Mouse (Mus musculus) heart, adult 9 months (tissue): Measurements from ENCODE around the gene Noa1.
A peak's percentile ranks its signal among the peaks of the same experiment; 100 is the strongest.

Experiments used
- DNase-seq, 2 experiments: peaks; one replicate each; pipeline ENCODE4 v3.0.0; 2022; ENCODE audit warnings: low spot score in 2 of 2

Gene Noa1

DNA sequence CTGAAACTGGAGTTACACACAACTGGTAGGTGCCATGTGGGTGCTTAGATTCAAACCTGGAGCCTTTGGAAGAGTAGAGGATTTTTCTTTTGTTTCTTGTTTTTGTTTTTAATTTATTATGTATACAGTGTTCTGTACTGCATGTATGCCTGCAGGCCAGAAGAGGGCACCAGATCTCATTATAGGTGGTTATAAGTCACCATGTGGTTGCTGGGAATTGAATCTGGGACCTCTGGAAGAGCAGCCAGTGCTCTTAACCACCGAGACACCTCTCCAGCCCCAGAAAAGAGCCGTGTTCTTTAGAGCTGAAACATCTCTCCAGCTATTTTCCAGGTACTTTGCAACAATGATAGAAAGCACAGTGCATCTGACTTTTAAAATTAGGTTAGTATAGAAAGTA is 19.3 kb downstream of the Noa1 start:
- no peak for DNase-seq

DNA sequence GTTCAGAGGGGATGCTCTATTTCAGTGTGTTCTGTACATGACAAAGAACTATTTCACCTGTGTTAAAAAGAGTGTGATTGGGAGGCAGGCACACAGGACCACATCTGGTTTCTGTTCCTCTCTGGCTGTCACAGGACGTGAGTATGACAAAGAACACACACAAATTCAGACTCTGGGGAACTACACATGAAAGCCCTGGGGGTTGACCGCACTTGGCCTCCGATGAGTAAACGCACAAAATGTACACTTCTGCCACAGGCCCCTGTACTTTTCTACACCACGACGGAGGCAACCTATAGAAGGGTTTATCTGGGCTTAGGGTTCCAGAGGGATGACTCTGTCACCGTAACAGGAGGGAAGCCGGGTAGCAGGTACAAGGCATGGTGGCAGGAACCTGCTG is 20.2 kb downstream of the Noa1 start:
- no peak for DNase-seq

DNA sequence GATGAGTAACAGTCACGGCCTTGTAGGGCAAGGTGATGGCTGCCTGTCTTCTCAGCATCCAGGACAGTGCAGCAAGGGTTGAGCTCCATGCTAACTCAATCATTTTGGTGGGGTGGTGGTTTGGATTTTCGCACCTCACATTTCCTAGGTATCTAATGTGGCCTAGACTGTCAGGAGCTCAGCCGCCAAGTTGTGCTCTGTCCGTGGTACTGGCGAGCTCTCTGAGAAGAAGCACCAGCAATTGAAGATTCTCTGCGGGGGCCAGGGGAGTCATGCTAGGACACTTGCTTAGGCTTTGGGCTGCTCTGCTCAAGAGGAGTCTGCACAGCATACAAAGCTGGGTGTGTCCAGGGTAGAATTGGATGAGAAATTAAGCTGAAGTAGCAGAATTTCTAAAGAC is 22.0 kb downstream of the Noa1 start:
- no peak for DNase-seq

DNA sequence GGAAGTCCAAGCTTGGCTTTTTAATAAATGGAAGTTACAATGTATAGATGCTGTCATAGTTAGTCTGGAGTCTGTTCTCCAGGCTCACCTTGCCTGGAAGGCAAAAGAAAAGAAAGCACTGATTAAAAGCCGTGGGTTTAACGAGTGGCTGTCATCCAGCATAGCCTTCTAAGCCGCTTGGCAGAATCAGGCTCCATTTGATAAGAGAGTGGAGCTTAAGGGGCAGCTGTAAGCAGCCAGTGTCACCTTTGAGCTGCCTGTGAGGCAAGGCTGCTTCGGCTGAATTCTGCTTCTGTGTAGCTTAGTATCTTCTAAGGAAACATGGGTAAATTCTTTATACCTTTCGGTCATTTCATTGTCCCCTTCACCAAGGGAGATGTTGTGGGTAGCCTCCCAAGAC is 23.0 kb downstream of the Noa1 start:
- no peak for DNase-seq

DNA sequence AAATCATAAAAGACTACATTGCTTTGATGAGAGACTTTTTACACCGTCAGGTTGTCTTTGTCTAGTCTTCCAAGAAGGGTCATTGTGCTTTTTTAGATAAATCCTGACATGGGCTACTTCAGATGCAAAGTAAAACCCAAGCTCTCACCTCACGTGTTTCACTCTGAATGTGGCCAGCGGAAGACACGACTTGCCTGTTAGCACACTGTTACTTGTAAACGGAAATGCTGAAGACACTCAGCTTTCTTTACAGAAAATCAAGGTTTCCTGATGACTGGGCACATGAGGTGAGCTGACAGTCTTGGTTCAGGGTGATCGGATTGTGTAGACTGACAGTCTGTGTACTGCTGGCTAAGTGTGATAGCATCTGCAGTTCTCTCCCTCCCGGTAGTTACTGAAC is 24.2 kb downstream of the Noa1 start:
- no peak for DNase-seq

DNA sequence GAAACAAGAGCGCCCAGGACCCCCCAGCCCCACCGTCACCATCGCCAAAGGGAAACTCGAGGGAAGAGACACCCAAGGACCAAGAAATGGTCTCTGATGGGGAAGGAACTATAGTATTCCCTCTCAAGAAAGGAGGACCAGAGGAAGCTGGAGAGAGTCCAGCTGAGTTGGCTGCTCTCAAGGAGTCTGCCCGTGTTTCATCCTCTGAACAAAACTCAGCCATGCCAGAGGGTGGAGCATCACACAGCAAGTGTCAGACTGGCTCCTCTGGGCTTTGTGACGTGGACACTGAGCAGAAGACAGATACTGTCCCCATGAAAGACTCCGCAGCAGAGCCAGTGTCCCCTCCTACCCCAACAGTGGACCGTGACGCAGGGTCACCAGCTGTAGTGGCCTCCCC is 27.6 kb downstream of the Noa1 start:
- DNase-seq: no peak

DNA sequence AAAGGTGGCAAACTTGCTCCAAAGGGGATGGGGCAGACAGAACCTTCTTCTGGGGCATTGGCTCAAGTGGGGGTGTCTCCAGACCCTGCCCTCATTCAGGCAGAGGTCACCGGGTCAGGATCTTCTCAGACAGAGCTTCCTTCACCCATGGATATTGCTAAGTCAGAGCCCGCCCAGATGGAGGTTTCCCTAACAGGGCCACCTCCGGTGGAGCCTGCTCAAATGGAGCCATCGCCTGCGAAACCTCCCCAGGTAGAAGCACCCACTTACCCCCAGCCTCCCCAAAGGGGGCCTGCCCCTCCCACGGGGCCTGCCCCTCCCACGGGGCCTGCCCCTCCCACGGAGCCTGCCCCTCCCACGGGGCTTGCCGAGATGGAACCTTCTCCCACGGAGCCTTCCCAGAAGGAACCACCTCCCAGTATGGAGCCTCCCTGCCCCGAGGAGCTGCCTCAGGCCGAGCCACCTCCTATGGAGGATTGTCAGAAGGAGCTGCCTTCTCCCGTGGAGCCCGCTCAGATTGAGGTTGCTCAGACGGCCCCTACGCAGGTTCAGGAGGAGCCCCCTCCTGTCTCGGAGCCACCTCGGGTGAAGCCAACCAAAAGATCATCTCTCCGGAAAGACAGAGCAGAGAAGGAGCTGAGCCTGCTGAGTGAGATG is 28.2 kb downstream of the Noa1 start:
- DNase-seq: no peak

DNA sequence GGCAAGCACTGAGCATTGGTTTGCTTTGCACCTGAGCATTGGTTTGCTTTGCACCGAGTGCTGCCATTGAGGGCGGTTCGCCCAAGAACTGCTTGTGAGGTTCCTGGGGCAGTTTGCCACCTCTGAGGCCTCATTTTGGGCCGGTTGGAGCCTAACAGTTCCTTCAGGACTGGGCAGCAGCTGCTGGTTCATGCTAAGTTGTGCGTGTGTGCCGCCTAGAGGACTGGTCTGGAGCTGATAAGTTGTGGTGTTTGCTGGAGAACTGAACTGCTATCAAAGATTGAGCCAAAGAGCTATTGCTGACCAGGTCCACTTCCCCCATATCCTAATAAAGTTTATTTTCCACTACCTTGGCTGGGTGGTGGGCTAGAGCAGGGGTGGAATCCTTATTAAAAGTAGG is 32.7 kb downstream of the Noa1 start:
- DNase-seq: no peak

DNA sequence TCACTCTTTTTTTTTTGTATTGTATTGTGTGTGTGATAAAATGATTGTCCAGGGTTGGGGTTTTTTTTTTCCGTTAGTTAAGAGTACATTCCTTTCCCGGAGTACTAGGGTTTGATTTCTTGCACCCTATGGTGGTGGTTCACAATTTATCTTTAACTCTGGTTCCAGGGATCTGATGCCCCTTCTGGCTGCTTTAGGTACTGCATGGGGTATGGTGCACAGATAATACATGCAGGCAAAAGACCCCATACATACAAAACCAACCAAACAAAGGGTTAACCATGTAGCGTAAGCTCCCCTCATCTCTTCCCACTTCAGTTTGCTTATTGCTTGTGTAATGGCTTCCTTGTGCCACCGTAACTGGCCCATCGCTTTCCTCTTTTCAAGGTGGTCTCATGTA is 33.9 kb downstream of the Noa1 start:
- DNase-seq: no peak

DNA sequence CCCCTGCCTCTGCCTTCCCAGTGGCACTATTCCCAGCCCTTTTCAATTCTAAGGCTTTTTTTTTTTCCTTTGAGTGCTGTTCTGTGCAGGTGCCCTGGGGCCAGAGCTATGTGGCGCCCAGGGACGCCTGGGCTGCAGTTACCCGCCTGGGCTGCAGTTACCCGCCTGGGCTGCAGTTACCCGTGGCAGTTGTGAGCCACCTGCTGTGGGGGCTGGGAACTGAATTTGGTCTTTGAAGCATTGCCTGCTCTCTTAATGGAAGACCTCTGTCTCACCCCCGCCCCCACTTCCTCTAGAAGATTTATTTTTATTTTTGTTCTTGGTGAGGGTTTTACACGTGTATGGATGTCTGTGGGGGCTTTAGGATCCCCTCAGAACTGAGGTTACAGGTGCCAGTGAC is 36.7 kb downstream of the Noa1 start:
- DNase-seq: no peak

DNA sequence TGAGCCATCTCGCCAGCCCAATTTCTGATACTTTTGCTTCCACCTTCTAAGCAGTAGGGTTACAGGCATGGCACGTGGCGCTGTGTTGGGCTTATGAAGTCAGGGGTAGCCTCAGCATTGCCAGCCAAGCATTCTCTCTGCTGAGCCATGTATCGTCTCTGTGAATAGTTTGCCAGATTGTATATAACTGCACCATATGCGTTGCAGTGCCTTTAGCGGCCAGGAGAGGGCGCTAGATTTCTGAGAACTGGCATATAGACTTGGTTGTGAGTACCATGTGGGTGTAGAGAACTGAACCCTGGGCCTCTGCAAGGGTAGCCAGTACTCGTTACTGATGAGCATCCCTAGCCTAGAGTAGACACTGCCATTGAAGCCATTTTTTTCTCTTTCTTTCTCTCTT is 40.5 kb downstream of the Noa1 start:
- DNase-seq: no peak

DNA sequence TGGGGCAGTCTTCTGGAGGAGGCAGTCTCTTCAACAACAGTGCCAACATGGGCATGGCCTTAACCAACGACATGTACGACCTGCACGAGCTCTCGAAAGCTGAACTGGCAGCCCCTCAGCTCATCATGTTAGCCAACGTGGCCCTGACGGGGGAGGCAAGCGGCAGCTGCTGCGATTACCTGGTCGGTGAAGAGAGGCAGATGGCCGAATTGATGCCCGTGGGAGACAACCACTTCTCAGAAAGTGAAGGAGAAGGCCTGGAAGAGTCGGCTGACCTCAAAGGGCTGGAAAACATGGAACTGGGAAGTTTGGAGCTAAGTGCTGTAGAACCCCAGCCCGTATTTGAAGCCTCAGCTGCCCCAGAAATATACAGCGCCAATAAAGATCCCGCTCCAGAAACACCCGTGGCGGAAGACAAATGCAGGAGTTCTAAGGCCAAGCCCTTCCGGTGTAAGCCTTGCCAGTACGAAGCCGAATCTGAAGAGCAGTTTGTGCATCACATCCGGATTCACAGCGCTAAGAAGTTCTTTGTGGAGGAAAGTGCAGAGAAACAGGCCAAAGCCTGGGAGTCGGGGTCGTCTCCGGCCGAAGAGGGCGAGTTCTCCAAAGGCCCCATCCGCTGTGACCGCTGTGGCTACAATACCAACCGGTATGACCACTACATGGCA is 41.8 kb downstream of the Noa1 start:
- DNase-seq: no peak

DNA sequence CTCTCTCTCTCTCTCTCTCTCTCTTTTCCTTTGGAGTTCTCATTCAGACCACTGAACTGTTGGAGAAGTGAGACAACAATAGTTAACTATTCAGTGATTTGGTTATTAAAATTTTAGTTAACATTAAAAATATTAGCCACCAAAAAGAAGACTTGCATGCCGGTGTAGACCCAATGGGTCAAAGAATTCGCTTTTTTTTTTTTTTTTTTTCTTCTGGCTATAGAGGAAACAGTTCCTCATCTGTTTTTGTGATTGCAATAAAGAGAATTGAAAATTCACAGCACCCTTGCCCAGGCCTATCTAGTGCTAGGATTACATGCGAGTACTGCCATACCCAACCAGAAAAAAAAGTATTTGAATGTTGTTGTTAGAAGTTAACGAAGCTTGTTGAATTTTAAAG is 42.4 kb downstream of the Noa1 start:
- no peak for DNase-seq

DNA sequence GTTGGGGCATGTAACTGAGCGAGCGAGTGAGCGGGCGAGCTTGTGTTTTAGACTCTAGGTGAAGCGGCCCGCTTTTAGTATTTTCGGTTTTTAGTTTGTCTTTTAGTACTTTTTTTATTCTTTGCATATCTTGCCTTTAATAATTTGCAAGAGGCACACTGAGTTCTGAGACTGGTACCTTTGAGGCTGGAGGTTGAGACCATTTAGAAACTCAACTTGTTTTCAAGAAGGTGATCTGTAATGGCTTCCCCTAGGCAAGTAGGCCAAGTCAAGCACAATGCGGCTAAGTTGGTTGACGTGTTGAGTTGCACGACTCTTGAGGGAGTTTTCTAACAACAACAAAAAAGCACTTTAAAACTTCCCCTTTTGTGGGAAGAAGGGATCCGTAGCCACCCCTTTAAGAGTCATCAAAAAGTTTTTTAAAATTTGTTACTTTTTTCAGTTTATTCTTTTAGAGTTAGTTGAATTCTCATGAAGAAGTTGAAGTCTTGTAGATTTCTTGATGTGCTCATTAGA is 42.9 kb downstream of the Noa1 start:
- no peak for DNase-seq

DNA sequence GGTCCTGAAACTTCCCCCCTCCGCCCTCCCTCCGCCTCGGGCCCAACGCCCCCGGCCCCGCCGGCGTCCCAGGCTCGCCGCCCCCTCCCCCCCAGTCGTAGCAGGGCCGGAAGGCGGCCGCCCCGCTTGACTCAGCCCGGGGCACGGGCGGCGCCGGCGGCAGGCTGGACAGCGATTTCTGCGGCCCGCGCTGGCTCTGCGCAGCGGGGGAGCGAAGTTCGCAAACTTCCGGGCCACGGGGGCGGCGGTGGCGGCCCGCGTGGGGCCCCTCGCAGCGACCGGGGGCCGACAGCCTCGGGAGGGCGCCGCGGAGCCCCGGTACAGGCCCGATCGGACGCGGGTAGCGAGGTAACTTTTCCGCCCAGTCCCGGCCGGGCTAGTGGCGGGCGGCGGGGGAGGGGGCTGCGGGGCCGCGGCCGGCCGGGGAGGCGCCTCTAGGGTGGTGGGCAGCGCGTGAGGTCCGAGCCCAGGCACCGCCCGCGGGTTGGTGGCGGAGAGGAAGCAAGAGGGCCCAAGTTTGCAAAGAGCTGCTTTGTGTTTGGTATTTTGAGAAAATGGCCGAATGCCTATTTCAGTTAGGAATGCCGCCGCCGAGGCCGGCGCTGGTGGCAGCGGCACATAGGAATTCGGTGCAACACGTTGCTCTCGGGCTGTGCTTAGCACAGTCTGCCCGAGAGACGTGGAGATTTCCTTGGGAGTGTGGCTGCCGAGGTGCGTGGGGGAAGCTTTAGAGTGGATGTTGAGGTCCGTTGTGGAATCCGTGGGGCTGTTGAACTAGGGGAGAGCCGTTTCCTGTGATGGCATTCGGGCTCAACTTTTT is 43.6 kb downstream of the Noa1 start:
- peak; percentile 22 to 41 for DNase-seq

DNA sequence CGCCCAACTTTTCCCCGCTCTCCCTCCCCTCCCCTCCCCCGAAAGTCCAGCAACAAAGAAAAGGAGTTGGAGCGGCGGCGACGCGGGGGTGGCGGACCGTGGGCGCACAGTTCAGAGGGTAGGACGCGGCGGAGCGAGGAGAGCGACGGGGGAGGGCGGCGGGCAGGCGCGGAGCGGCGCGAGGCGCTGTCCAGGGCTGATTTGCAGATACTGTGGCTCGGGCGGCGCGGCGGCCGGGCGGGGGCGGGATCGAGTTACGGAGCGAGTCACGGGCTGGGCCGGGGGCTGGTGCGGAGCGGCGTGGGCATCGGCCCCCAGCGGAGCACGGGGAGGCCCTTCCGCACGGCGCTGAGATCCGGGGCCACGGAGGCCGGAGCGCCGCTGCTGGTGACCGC is 44.2 kb downstream of the Noa1 start:
- DNase-seq: peak in 1 of 2 experiments; percentile 44

DNA sequence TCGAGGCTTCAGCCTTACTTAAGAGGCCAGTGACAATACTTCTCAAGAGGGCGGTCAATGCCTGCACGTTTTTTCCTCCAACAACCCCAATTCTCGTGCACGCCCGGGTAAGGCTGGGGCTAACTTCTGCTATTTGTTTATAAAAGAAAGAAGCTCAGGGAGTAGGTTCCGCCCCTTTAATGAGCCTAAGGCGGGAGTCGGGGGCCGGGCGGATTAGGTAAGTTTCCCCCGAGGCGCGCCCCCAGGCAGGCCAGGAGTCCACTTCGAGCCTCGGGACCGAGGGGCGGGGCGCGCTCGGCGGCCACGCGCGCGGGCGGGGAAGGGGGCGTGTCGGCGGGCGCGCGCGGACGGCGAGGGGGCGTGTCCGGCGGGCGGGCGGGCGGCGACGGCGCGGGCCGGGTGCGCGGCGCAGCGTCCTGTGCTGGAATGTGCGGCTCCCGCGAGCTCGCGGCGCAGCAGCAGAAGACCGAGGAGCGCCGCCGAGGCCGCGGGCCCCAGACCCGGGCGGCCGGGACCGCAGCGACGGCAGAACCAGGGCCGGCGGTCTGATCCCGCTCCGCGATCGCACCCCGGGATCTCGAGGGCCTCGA is 44.7 kb downstream of the Noa1 start, which contains the start of gene Rest:
Gene Rest, plus strand, starts transcription at position 411 of the 590 bp plus-strand sequence.
- peak; percentile 72 to 80 for DNase-seq

DNA sequence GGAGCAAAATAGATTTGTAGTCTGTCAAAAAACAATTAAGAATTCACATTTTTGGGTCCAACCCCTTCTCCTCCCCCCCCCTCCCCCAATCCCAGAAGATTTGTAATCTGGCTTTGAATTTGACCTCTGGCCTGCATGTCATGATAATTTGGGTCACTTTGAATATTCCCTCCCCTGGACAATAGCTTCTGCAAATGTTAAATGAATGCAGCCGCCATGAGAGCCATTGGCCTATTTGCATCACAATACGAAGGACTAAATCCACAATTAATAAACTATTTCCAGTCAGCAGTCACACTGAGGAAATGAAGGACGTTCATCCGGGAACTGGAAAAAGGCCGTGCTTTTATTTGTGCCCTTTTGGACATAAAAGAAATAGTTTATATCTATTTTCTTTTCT is 47.8 kb downstream of the Noa1 start:
- no peak for DNase-seq

DNA sequence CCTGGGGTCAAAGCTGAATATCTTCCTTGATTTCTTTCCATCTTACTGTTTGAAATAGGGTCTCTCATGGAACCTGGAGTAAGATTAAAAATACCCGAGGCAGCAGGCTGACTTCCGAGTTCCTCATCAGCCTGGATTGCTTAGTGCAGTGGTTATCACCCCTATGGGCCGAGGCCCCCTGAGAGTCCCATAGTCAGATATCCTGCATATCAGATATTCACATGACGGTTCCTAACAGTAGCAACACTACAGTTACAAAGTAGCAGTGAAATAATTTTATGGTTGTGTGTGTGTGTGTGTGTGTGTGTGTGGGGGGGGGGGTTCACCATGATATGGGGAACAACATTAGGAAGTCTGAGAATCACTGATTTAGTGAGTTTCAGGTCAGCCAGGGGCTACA is 48.7 kb downstream of the Noa1 start:
- no peak for DNase-seq

DNA sequence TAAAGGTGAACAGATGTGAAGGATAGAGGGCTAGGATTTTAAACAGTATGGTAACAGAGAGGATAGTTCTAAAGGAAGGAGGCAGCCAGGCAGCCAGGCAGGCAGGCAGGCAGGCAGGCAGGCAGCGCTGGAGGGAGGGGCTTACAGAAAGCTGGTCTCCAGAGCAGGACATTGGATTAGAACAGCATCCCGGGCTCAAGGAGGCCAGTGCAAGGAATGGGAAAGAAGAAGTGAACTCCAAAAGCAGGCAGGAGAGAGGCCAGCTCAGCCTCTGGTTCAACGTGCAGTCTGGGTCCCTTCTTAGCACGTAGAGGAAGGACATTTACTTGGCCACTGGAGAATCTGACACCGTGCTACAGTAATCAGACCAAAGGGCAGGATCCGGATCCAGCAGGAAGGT is 49.7 kb downstream of the Noa1 start:
- no peak for DNase-seq

DNA sequence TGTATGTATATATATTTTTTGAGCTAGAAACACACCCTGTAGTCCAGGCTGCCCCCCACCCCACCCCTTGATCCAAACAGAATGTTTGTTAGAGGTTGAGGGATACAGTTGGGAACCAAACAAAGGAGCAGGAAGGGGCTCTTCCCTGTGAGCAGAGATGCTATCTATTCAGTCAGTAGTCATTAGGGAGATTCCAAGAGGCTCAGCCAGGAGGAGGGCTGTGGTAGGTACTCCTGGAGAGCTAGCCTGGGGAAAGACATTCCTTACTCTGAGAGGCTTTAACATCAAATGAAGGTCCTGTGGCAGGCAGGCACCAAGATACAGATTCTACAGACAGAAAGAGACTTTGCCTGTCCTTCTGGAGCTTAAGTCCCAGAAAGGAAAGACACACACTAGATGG is 50.6 kb downstream of the Noa1 start:
- no peak for DNase-seq

DNA sequence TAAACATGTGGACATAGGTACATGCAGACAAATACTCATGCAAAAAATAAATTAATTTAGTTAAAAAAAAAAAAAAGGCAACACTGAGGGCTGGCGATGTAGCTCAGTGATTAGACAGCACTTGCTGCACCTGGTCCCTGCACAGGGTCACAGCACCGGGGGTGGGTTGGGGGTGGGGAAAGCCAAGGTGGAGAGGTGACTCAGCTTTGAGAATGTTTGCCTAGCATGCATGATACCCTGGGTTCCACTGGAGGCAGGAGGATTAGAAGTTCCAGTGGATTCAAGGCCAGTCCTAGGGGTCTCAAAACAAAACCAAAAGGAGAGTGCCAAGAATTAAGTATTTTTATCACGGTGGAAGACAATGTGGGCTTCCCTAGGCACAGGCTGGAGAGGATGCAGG is 52.3 kb downstream of the Noa1 start:
- no peak for DNase-seq
